Mouse (Mus musculus) olfactory bulb, adult 2 months (tissue): ENCODE data around the gene Cd72.

ENCODE experiments used
- CTCF ChIP-seq: fragments of 200-500 bp; IDR thresholded peaks from 2 replicates; pipeline ENCODE4 v1.5.1; 2012; ENCODE audit warnings: low read depth, mild to moderate bottlenecking, low read length, moderate library complexity; ENCODE audit not compliant: insufficient read depth
- POLR2A ChIP-seq: fragments of 200-500 bp; IDR thresholded peaks from 2 replicates; pipeline ENCODE4 v1.6.1; 2012; ENCODE audit warnings: mild to moderate bottlenecking, low read depth, low read length, moderate library complexity; ENCODE audit not compliant: insufficient read depth

GRCm38 (mm10) chr4:43416071-43416490 lies 38.3 kb downstream of the Cd72 start:
- TF ChIP-seq POLR2A (no peak), CTCF (no peak)
